Mouse (Mus musculus) forebrain, embryonic 15.5 days (tissue): ENCODE data around the gene Krt16. TPM values are rescaled to one million over a fixed set of nuclear protein-coding genes. Genes with fewer than 3 reads are reported as not detected.

ENCODE experiments used
- ATAC-seq: fragments of 200-750 bp; cut with Nextera tagmentation; replicated peaks from 2 replicates; pipeline ENCODE4 v1.8.0; 2017; ENCODE audit warnings: mild to moderate bottlenecking, moderate TSS enrichment, moderate library complexity
- H3K27ac ChIP-seq: fragments of 300-500 bp; sonication (generic); replicated peaks from 2 replicates; pipeline ENCODE4 v1.5.1; 2015; ENCODE audit warnings: mild to moderate bottlenecking, inconsistent platforms
- H3K27me3 ChIP-seq: fragments of 300-500 bp; sonication (generic); 2 replicates; pipeline ENCODE4 v1.6.1; 2015; ENCODE audit warnings: inconsistent platforms
- H3K36me3 ChIP-seq: fragments of 300-500 bp; sonication (generic); 2 replicates; pipeline ENCODE4 v1.6.1; 2015; ENCODE audit warnings: mild to moderate bottlenecking, inconsistent platforms
- H3K4me1 ChIP-seq: fragments of 300-500 bp; sonication (generic); 2 replicates; pipeline ENCODE4 v1.6.1; 2015; ENCODE audit warnings: inconsistent platforms
- H3K4me2 ChIP-seq: fragments of 300-500 bp; sonication (generic); replicated peaks from 2 replicates; pipeline ENCODE4 v1.6.1; 2015; ENCODE audit warnings: mild to moderate bottlenecking, inconsistent platforms
- H3K4me3 ChIP-seq: fragments of 300-500 bp; sonication (generic); 2 replicates; pipeline ENCODE4 v1.5.1; 2015; ENCODE audit warnings: mild to moderate bottlenecking, inconsistent platforms
- H3K9ac ChIP-seq: fragments of 300-500 bp; sonication (generic); replicated peaks from 2 replicates; pipeline ENCODE4 v1.6.1; 2015; ENCODE audit warnings: mild to moderate bottlenecking, inconsistent platforms
- H3K9me3 ChIP-seq: fragments of 300-500 bp; sonication (generic); 2 replicates; pipeline ENCODE4 v1.6.1; 2016; ENCODE audit warnings: inconsistent platforms
- WGBS: fragments of 180-500 bp; shearing (Covaris S2); methylation state at CpG from one replicate; pipeline ENCODE4 v1.1.7; 2015; ENCODE audit warnings: mixed read lengths; 5-methylcytosine and 5-hydroxymethylcytosine counted together
- polyA plus RNA-seq: library from polyadenylated mRNA; unstranded; fragments of >200 nt; fragmentation: Nextera tagmentation; extraction: Ambion mirVana; gene quantifications from 2 replicates; pipeline ENCODE4 v1.2.1, GENCODE M21; 2015

The Krt16 gene
- polyA plus RNA-seq, 1 experiment from 2014 or later, result not detected

GRCm38 (mm10) chr11:100277726-100278480 is 29.2 kb upstream of the Krt16 start:
- H3K4me2 ChIP-seq, result no peak overlapping the region
- no peaks in the 10 kb centered on the region for H3K27me3 ChIP-seq
- peaks cover 3% of the 10 kb centered on the region; the same call in 1 of the 2 replicates for H3K4me1 ChIP-seq
- WGBS, result 77% methylated on average over 15 of the region's 15 CpGs
- ATAC-seq, result no peak
- no peak overlapping the region for H3K4me3 ChIP-seq
- H3K9ac ChIP-seq, result no peak overlapping the region
- no peak overlapping the region for H3K27ac ChIP-seq
- H3K9me3 ChIP-seq, result no peaks in the 10 kb centered on the region
- no peaks in the 10 kb centered on the region for H3K36me3 ChIP-seq

GRCm38 (mm10) chr11:100275466-100275865 is 26.8 kb upstream of the Krt16 start:
- no peak overlapping the region for H3K4me3 ChIP-seq
- no peaks in the 10 kb centered on the region for H3K36me3 ChIP-seq
- WGBS, result 32% methylated on average over 5 of the region's 5 CpGs
- no peak overlapping the region for H3K27ac ChIP-seq
- H3K27me3 ChIP-seq, result no peaks in the 10 kb centered on the region
- H3K9ac ChIP-seq, result no peak overlapping the region
- H3K4me2 ChIP-seq, result no peak overlapping the region
- no peak for ATAC-seq
- no peaks in the 10 kb centered on the region for H3K9me3 ChIP-seq
- H3K4me1 ChIP-seq, result no peaks in the 10 kb centered on the region

- no peak overlapping the region for H3K9ac ChIP-seq
- H3K27me3 ChIP-seq, result no peaks in the 10 kb centered on the region
- H3K36me3 ChIP-seq, result no peaks in the 10 kb centered on the region
- H3K4me3 ChIP-seq, result no peak overlapping the region
- WGBS, result 72% methylated on average over 7 of the region's 7 CpGs
- no peak overlapping the region for H3K4me2 ChIP-seq
- no peaks in the 10 kb centered on the region for H3K9me3 ChIP-seq
- no peak for ATAC-seq
- no peaks in the 10 kb centered on the region for H3K4me1 ChIP-seq
- H3K27ac ChIP-seq, result no peak overlapping the region
Measured at GRCm38 (mm10) chr11:100274719-100275118, 26.0 kb upstream of the Krt16 start.

GRCm38 (mm10) chr11:100271878-100272277 is 23.2 kb upstream of the Krt16 start:
- Histone ChIP-seq H3K9me3 (no peaks in the 10 kb centered on the region), H3K27me3 (no peaks in the 10 kb centered on the region), H3K4me1 (no peaks in the 10 kb centered on the region), H3K4me2 (no peak overlapping the region), H3K36me3 (no peaks in the 10 kb centered on the region), H3K4me3 (no peak overlapping the region), H3K9ac (no peak overlapping the region), H3K27ac (no peak overlapping the region)
- 85% methylated on average over 1 of the region's 1 CpGs for WGBS
- no peak for ATAC-seq

GRCm38 (mm10) chr11:100269821-100270332 is 21.2 kb upstream of the Krt16 start, which contains the start of gene Krt42:
Krt42 (minus strand) TSS chr11:100269871.
- Histone ChIP-seq H3K36me3 (no peaks in the 10 kb centered on the region), H3K4me2 (no peak within 1 kb of the TSS), H3K4me3 (no peak within 1 kb of the TSS), H3K27me3 (no peaks in the 10 kb centered on the region), H3K9ac (no peak within 1 kb of the TSS), H3K4me1 (no peaks in the 10 kb centered on the region), H3K9me3 (no peaks in the 10 kb centered on the region), H3K27ac (no peak within 1 kb of the TSS)
- 82% methylated on average over 7 of the region's 7 CpGs for WGBS
- no peak for ATAC-seq

- WGBS, result 30% methylated on average over 13 of the region's 13 CpGs
- Histone ChIP-seq H3K36me3 (no peaks in the 10 kb centered on the region), H3K9me3 (no peaks in the 10 kb centered on the region), H3K27me3 (no peaks in the 10 kb centered on the region), H3K4me3 (no peak overlapping the region), H3K9ac (no peak overlapping the region), H3K27ac (no peak overlapping the region), H3K4me2 (no peak overlapping the region), H3K4me1 (no peaks in the 10 kb centered on the region)
- no peak for ATAC-seq
Measured at GRCm38 (mm10) chr11:100262058-100262980, 13.6 kb upstream of the Krt16 start.

- Histone ChIP-seq H3K4me1 (no peaks in the 10 kb centered on the region), H3K27me3 (no peaks in the 10 kb centered on the region), H3K9ac (no peak overlapping the region), H3K27ac (no peak overlapping the region), H3K36me3 (no peaks in the 10 kb centered on the region), H3K4me2 (no peak overlapping the region), H3K4me3 (no peak overlapping the region), H3K9me3 (no peaks in the 10 kb centered on the region)
- no peak for ATAC-seq
- WGBS, result 86% methylated on average over 9 of the region's 9 CpGs
Measured at GRCm38 (mm10) chr11:100261235-100261605, 12.5 kb upstream of the Krt16 start.

- H3K27me3 ChIP-seq, result no peaks in the 10 kb centered on the region
- H3K9me3 ChIP-seq, result no peaks in the 10 kb centered on the region
- no peak within 1 kb of the TSS for H3K27ac ChIP-seq
- no peak for ATAC-seq
- no peak within 1 kb of the TSS for H3K4me3 ChIP-seq
- 82% methylated on average over 21 of the region's 21 CpGs for WGBS
- H3K9ac ChIP-seq, result no peak within 1 kb of the TSS
- no peaks in the 10 kb centered on the region for H3K4me1 ChIP-seq
- no peak within 1 kb of the TSS for H3K4me2 ChIP-seq
- H3K36me3 ChIP-seq, result no peaks in the 10 kb centered on the region
Measured at GRCm38 (mm10) chr11:100260514-100261234, 12.0 kb upstream of the Krt16 start, which contains the start of gene Krt17. Krt17 (minus strand) TSS chr11:100261029.

- no peaks in the 10 kb centered on the region for H3K36me3 ChIP-seq
- 92% methylated on average over 9 of the region's 9 CpGs for WGBS
- no peak overlapping the region for H3K4me3 ChIP-seq
- H3K27ac ChIP-seq, result no peak overlapping the region
- no peak overlapping the region for H3K4me2 ChIP-seq
- no peak for ATAC-seq
- H3K9me3 ChIP-seq, result no peaks in the 10 kb centered on the region
- H3K9ac ChIP-seq, result no peak overlapping the region
- H3K4me1 ChIP-seq, result no peaks in the 10 kb centered on the region
- no peaks in the 10 kb centered on the region for H3K27me3 ChIP-seq
Measured at GRCm38 (mm10) chr11:100259079-100259478, 10.4 kb upstream of the Krt16 start.

GRCm38 (mm10) chr11:100257967-100258366 is 9.3 kb upstream of the Krt16 start:
- no peak overlapping the region for H3K27ac ChIP-seq
- WGBS, result 97% methylated on average over 1 of the region's 1 CpGs

GRCm38 (mm10) chr11:100255514-100255913 is 6.8 kb upstream of the Krt16 start:
- H3K36me3 ChIP-seq, result no peaks in the 10 kb centered on the region
- no peaks in the 10 kb centered on the region for H3K4me1 ChIP-seq
- H3K27me3 ChIP-seq, result no peaks in the 10 kb centered on the region
- H3K4me2 ChIP-seq, result no peak overlapping the region
- WGBS, result 95% methylated on average over 6 of the region's 6 CpGs
- no peak overlapping the region for H3K27ac ChIP-seq
- ATAC-seq, result no peak
- no peak overlapping the region for H3K9ac ChIP-seq
- H3K9me3 ChIP-seq, result no peaks in the 10 kb centered on the region
- H3K4me3 ChIP-seq, result no peak overlapping the region

More at GRCm38 (mm10) chr11:100257967-100258366, 9.3 kb upstream of the Krt16 start:
- Histone ChIP-seq H3K4me2 (no peak overlapping the region), H3K9ac (no peak overlapping the region), H3K27me3 (no peaks in the 10 kb centered on the region), H3K4me1 (no peaks in the 10 kb centered on the region), H3K4me3 (no peak overlapping the region), H3K36me3 (no peaks in the 10 kb centered on the region), H3K9me3 (no peaks in the 10 kb centered on the region)
- ATAC-seq, result no peak
